Mouse (Mus musculus): ENCODE data around the gene Tmppe. TPM values are rescaled to one million over a fixed set of nuclear protein-coding genes. Genes with fewer than 3 reads are reported as not detected.

Tmppe gene
- total and polyA plus RNA-seq, 2 experiments from 2014 or later: 6.4 to 7.4 TPM

DNA sequence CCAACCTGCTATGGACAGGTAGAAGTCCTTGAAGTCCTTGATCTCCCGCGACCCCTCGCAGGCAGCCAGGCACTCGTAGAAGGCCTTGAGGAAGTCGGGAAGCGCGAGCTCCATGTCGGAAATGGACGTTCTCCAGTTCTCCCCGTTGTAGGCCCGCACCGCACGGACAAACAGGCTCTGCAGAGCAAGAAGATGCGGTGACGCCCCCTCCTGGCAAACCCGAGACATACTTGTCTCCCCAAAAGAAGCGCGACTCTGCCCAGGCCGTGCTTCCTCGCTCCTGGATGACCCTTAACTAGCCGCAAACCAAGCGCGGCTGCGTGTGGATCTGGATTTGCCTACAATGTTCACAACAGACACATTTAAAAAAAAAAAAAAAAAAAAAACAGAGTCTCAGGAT lies 16.2 kb upstream of the Tmppe start:
- 92% methylated on average over 24 of the region's 24 CpGs for WGBS
- Histone ChIP-seq H3K27me3 (ENCODE audit: insufficient read depth, low read length) (no peaks in the 10 kb centered on the region), H3K4me2 (ENCODE audit: low read depth, low read length, poor library complexity, severe bottlenecking) (no peak overlapping the region), H3K4me1 (ENCODE audit: insufficient read depth, low read length) (no peaks in the 10 kb centered on the region), H3K4me3 (ENCODE audit: low read depth, low read length) (no peak overlapping the region), H3K9me3 (ENCODE audit: low read length) (no peaks in the 10 kb centered on the region), H3K36me3 (ENCODE audit: insufficient read depth, low read length) (peaks cover 2% of the 10 kb centered on the region; the same call in 1 of the 2 replicates), H3K9ac (replicated peaks; ENCODE audit: low read length, poor library complexity, severe bottlenecking) (no peak overlapping the region), H3K27ac (ENCODE audit: low read depth, low read length) (no peak overlapping the region)
- no peak for DNase-seq (ENCODE audit: low spot score)
- TF ChIP-seq CTCF (IDR thresholded peaks at IDR 0.05): no peak
- no peak for ATAC-seq (ENCODE audit: low FRiP score)

GRCm38 (mm10) chr9:114385160-114385559 lies 15.7 kb upstream of the Tmppe start:
- Histone ChIP-seq H3K36me3 (ENCODE audit: insufficient read depth, low read length) (no peaks in the 10 kb centered on the region), H3K27me3 (ENCODE audit: insufficient read depth, low read length) (no peaks in the 10 kb centered on the region), H3K4me2 (ENCODE audit: low read depth, low read length, poor library complexity, severe bottlenecking) (no peak overlapping the region), H3K4me1 (ENCODE audit: insufficient read depth, low read length) (no peaks in the 10 kb centered on the region), H3K9ac (replicated peaks; ENCODE audit: low read length, poor library complexity, severe bottlenecking) (no peak overlapping the region), H3K9me3 (ENCODE audit: low read length) (no peaks in the 10 kb centered on the region), H3K4me3 (ENCODE audit: low read depth, low read length) (no peak overlapping the region), H3K27ac (ENCODE audit: low read depth, low read length) (no peak overlapping the region)
- WGBS: 94% methylated on average over 10 of the region's 10 CpGs
- no peak for ATAC-seq (ENCODE audit: low FRiP score)
- no peak for DNase-seq (ENCODE audit: low spot score)
- no peak for TF ChIP-seq CTCF (IDR thresholded peaks at IDR 0.05)

DNA sequence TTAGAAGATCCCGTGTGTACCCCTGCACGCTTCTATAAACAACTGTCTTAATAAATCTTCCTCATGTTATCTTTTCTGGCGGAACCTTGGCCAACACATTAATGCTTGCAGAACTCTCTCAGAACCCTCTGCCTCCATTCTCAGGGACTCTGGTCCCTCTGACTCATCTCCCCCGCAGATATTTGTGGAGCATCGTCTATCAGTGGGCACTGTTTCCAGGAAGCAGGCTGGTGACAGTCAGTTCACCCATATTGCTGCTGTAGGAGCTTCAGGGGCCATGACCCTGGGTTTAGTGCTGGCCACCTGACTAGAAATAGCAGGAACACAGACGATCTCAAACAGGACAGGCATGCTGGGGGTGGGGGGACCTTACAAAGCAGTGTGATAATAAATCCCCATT lies 13.8 kb upstream of the Tmppe start:
- no peak for TF ChIP-seq CTCF (IDR thresholded peaks at IDR 0.05)
- Histone ChIP-seq H3K27me3 (ENCODE audit: insufficient read depth, low read length) (no peaks in the 10 kb centered on the region), H3K9me3 (ENCODE audit: low read length) (no peaks in the 10 kb centered on the region), H3K9ac (replicated peaks; ENCODE audit: low read length, poor library complexity, severe bottlenecking) (no peak overlapping the region), H3K4me3 (ENCODE audit: low read depth, low read length) (no peak overlapping the region), H3K4me1 (ENCODE audit: insufficient read depth, low read length) (no peaks in the 10 kb centered on the region), H3K27ac (ENCODE audit: low read depth, low read length) (no peak overlapping the region), H3K36me3 (ENCODE audit: insufficient read depth, low read length) (no peaks in the 10 kb centered on the region), H3K4me2 (ENCODE audit: low read depth, low read length, poor library complexity, severe bottlenecking) (no peak overlapping the region)
- no peak for ATAC-seq (ENCODE audit: low FRiP score)
- WGBS: 82% methylated on average over 6 of the region's 6 CpGs
- no peak for DNase-seq (ENCODE audit: low spot score)

DNA sequence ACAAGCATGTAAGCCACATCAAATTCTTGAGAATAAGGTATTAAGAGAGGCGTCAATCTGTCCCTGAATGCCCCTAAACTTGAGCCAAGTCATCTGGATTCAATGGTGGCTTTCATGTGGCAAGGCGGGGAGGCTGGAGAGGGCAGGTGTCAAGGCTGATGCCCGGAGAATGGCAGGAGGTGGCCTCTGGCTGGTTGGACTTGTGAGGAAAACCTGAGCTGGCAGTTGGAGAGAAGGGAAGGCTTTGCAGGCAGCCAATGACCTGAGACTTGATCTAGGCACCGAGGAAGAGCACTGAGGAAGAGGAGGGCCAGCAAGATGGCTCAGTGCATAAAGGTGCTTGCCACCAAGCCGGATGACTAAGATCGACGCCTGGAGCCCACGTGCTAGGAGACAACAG lies 12.6 kb upstream of the Tmppe start:
- H3K36me3 ChIP-seq (ENCODE audit: insufficient read depth, low read length): no peaks in the 10 kb centered on the region

GRCm38 (mm10) chr9:114388701-114389370 lies 12.1 kb upstream of the Tmppe start:
- no peak for ATAC-seq (ENCODE audit: low FRiP score)
- WGBS: 83% methylated on average over 3 of the region's 3 CpGs
- Histone ChIP-seq H3K27ac (ENCODE audit: low read depth, low read length) (no peak overlapping the region), H3K9ac (replicated peaks; ENCODE audit: low read length, poor library complexity, severe bottlenecking) (no peak overlapping the region), H3K4me1 (ENCODE audit: insufficient read depth, low read length) (no peaks in the 10 kb centered on the region), H3K4me3 (ENCODE audit: low read depth, low read length) (no peak overlapping the region), H3K4me2 (ENCODE audit: low read depth, low read length, poor library complexity, severe bottlenecking) (no peak overlapping the region), H3K36me3 (ENCODE audit: insufficient read depth, low read length) (no peaks in the 10 kb centered on the region), H3K27me3 (ENCODE audit: insufficient read depth, low read length) (no peaks in the 10 kb centered on the region), H3K9me3 (ENCODE audit: low read length) (no peaks in the 10 kb centered on the region)
- TF ChIP-seq CTCF (IDR thresholded peaks at IDR 0.05): no peak
- no peak for DNase-seq (ENCODE audit: low spot score)

More for the DNA sequence above, 12.6 kb upstream of the Tmppe start:
- no peak for DNase-seq (ENCODE audit: low spot score)
- H3K27ac ChIP-seq (ENCODE audit: low read depth, low read length): no peak overlapping the region
- no peak for ATAC-seq (ENCODE audit: low FRiP score)
- no peak overlapping the region for H3K9ac ChIP-seq (replicated peaks; ENCODE audit: low read length, poor library complexity, severe bottlenecking)
- no peaks in the 10 kb centered on the region for H3K27me3 ChIP-seq (ENCODE audit: insufficient read depth, low read length)
- no peak for TF ChIP-seq CTCF (IDR thresholded peaks at IDR 0.05)
- H3K4me2 ChIP-seq (ENCODE audit: low read depth, low read length, poor library complexity, severe bottlenecking): no peak overlapping the region
- WGBS: 87% methylated on average over 8 of the region's 8 CpGs
- H3K4me1 ChIP-seq (ENCODE audit: insufficient read depth, low read length): no peaks in the 10 kb centered on the region
- H3K9me3 ChIP-seq (ENCODE audit: low read length): no peaks in the 10 kb centered on the region
- no peak overlapping the region for H3K4me3 ChIP-seq (ENCODE audit: low read depth, low read length)

- Histone ChIP-seq H3K4me1 (ENCODE audit: insufficient read depth, low read length) (no peaks in the 10 kb centered on the region), H3K4me3 (ENCODE audit: low read depth, low read length) (peak overlapping the region; percentile 53), H3K4me2 (ENCODE audit: low read depth, low read length, poor library complexity, severe bottlenecking) (peak overlapping the region; percentile 84), H3K9ac (replicated peaks; ENCODE audit: low read length, poor library complexity, severe bottlenecking) (peak overlapping the region; percentile 62; the same call in 1 of the 2 replicates), H3K27me3 (ENCODE audit: insufficient read depth, low read length) (no peaks in the 10 kb centered on the region), H3K27ac (ENCODE audit: low read depth, low read length) (no peak overlapping the region), H3K36me3 (ENCODE audit: insufficient read depth, low read length) (no peaks in the 10 kb centered on the region), H3K9me3 (ENCODE audit: low read length) (no peaks in the 10 kb centered on the region)
- ATAC-seq (ENCODE audit: low FRiP score) (peak; percentile 43; the same call in 1 of the 2 replicates), DNase-seq (ENCODE audit: low spot score) (peak; percentile 10)
- TF ChIP-seq CTCF (IDR thresholded peaks at IDR 0.05): peak; percentile 67
- 78% methylated on average over 8 of the region's 8 CpGs for WGBS
Observed at GRCm38 (mm10) chr9:114389371-114389904, 11.5 kb upstream of the Tmppe start.
